Mouse (Mus musculus) c-Kit-positive CD71-positive TER-119-negative erythroid progenitor cells, embryonic 14.5 days (primary cell): ENCODE data around the gene Gpr19.

ENCODE experiments used
- DNase-seq: peaks from one replicate; pipeline ENCODE4 v3.0.0-alpha.2; 2013; ENCODE audit warnings: low read depth

The Gpr19 gene

DNA sequence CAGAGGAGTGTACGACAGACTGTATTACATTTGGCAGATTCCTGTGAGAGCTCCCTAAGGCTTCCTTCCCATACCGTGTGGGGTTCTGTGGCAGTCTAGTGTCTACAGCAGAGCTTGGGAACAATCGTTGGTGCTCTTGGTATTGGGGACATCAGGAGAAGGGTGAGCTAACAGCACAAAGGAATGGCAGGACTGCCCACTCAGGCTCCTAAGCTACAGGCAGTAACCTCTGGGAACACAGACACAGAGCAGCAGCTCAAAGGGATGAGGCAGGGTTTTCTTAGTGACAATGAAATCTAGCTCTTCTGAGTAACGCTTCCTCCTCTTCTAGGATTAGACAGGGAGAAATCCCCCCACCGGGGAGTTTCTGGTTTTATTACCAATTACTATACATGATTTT lies 11.4 kb downstream of the Gpr19 start:
- DNase-seq, result no peak

GRCm38 (mm10) chr6:134886475-134886874 lies 11.9 kb downstream of the Gpr19 start:
- no peak for DNase-seq

DNA sequence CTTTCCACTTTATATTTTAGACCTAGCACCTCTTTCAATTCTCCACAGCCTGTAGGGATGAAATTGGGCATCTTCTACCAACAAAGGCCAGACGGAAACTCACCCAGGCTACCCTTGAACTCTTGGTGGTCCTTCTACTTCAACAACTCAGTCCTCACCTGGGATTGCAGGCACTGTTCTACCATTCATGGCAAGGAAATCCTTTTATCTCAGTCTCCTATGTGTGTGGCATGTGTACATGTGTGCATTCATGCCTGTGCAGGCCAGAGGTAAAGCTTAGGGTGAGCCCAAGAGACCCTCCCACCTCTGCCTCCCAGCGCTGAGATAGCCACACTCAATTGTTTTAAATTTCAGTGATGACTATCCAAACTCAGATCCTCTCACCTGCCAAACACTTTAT lies 12.9 kb downstream of the Gpr19 start:
- no peak for DNase-seq

GRCm38 (mm10) chr6:134883661-134884060 lies 14.7 kb downstream of the Gpr19 start:
- DNase-seq, result no peak

DNA sequence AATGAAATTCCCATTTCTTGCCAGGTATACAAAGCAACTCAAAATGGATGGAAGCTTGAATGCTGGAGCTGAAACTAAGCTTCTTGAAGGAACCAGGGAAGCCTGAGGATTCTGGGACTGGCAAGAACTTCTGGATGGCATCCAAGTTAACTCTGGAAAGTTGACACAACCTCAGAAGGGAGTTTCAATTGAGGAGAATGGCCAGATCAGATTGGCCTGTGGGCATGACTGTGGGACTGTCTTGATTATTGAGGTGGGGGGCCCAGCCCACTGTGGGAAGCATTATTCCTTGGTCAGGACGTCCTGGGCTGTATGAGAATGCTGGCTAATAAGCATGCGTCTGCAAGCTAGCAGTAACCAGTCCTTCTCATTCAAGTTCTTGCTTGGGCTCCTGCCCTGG lies 18.3 kb downstream of the Gpr19 start:
- no peak for DNase-seq

GRCm38 (mm10) chr6:134879556-134879955 lies 18.8 kb downstream of the Gpr19 start:
- DNase-seq, result no peak

DNA sequence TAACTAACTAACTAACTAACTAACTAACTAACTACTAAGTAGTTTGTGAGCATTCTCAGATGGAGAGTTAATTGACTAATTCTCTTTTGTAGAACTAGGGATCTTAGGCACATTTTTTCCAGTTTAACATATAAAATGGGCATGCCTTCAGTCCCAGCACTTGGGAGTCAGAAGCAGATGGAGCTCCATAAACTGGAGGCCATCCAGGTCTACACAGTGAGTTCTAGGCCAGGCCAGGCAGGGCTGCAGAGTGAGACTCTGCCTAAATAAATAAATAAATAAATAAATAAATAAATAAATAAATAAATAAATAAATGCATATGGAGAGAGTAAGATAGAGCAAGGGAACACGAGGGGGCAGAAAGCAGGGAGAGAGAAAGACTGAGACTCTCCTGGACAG lies 20.5 kb downstream of the Gpr19 start:
- DNase-seq, result no peak

- DNase-seq, result no peak
Observed at GRCm38 (mm10) chr6:134877276-134877675, 21.1 kb downstream of the Gpr19 start.

GRCm38 (mm10) chr6:134876795-134877194 lies 21.6 kb downstream of the Gpr19 start:
- DNase-seq, result no peak

- no peak for DNase-seq
Observed at GRCm38 (mm10) chr6:134873018-134873417, 25.4 kb downstream of the Gpr19 start.

DNA sequence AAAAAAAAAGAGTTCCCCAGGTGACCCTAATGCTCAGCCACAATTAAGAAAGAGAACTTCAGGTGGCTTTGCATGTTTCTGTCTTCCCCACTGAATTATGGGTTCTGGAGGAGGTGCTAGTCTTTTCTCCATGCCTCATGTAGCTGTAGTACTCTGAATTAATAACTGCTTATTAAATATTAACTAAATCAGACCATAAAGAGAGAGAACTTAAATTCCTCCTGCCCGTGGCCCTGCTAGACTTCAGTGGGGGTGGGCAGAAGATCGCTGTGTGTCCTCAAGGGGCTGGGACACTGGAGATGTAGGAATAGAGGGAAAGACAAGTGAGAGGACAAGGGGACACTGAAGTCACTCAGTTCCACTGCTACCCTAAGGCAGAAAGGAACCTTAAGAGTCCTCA lies 26.1 kb downstream of the Gpr19 start:
- DNase-seq, result no peak

- no peak for DNase-seq
Observed at GRCm38 (mm10) chr6:134870887-134871286, 27.5 kb downstream of the Gpr19 start.

- no peak for DNase-seq
Observed at GRCm38 (mm10) chr6:134870209-134870742, 28.1 kb downstream of the Gpr19 start.

DNA sequence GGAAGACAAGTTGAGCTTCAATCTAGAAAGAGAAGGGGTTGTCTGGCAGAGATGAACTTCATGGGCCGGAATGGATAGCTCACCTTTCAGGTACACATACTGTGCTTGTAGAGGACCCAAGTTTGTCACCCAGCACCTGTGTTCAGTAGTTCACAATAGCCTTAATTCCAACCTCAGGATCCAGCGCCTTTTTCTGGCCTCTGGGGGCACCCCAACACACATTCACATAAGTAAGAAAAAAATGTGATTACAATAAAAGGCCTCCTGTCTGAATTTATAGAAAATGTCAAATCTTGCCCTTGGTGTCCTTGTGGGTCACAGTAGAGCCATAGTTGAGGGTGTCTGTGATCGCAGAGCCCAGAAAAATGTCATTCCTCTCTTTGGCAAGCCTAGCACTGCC lies 31.1 kb downstream of the Gpr19 start:
- DNase-seq, result peak; percentile 46

GRCm38 (mm10) chr6:134866113-134866512 lies 32.3 kb downstream of the Gpr19 start:
- no peak for DNase-seq

DNA sequence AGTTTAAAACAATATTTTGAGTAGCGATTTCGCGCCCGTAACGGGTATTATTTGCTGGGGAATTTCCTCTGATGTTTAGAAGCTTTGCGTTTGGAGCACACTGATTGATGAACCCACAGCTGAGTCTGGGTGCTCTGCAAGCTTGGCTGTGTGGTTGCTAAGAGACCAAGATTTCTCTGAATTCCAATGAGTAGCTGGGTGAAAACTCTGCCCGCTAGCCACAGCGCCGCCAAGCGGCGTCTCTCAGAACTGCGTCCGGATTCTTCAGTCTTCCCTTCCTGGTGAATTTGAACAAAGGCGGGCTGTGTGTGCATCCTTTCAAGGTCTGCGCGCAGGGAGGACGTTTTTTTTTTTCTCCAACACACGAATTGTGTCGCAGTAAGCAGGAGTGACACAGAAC lies 35.2 kb downstream of the Gpr19 start:
- DNase-seq, result peak; percentile 64

- no peak for DNase-seq
Observed at GRCm38 (mm10) chr6:134862671-134863104, 35.7 kb downstream of the Gpr19 start.

DNA sequence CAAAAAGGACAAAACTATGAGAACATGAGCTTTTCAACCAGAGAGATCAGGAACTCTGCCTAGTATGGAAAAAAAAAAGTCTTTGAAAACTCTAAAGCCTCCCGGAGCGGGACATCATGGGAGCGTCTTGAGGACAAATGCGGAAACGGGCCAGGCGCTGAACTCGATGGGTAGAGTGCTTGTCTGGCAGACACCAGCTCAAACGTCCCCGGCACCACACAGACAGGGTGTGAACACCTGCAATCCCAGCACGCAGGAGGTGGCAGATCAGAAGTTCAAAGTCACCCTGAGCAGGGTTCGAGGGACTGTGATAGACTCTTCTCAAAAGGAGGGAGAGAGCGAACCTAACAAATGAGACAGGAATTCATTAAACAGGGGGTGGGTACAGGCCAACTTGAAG lies 37.0 kb downstream of the Gpr19 start:
- DNase-seq, result no peak

- no peak for DNase-seq
Observed at GRCm38 (mm10) chr6:134860275-134860674, 38.1 kb downstream of the Gpr19 start.

DNA sequence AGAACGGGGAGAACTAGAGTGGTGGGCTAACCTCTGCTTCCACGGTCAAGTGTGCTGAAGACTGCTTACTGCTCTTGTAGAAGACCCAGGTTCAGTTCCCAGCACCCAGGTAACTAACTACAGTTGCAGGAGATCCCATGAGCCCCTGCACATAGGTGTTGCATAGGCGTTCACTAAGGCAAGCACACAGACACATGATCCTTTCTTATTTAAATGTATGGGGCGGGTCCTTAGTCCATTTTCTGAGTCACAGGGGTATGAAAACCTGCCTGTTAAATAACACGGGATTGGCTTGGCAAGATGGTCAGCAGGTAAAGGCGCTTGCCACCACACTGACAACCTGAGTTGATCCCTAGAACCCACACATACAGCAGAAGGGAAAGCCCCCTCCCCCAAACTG lies 39.4 kb downstream of the Gpr19 start:
- DNase-seq, result no peak

DNA sequence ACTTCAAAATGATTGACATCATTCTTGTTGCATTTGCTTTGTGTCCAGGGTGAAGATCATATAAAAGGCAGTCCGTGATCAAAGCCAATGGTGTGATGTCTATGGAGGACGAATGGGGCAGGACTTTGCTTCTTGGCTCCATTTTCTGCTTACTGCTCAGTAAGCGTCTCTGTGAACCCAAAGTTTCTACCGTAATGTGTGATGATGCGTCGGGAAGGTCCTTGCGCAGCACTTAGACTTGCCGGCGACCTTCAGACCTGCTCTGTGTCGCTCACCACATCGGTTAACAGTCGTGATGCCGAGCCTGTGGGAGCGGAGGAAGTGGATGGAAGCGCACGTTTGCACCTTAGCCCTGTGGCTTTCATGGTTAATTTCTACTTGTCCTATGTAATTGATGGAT lies 42.5 kb downstream of the Gpr19 start:
- DNase-seq, result no peak

DNA sequence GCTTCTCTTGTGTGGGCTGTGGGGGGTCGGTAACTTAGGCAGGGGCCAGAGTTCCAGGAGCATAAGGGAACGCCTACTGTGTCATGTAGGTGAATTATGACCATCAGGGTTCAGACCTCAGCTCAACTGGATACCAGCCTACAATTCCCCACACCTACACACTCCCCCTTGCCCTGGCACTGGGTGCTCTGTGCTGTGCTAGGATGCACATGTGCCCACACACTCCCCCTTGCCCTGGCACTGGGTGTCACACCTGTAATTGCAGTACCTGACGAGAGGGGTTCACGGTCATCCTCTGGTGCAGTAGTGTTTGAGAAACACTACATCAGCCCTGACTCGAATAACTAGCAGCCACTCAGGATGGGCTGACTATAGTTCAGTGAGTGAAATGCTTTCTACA lies 43.6 kb downstream of the Gpr19 start:
- no peak for DNase-seq

DNA sequence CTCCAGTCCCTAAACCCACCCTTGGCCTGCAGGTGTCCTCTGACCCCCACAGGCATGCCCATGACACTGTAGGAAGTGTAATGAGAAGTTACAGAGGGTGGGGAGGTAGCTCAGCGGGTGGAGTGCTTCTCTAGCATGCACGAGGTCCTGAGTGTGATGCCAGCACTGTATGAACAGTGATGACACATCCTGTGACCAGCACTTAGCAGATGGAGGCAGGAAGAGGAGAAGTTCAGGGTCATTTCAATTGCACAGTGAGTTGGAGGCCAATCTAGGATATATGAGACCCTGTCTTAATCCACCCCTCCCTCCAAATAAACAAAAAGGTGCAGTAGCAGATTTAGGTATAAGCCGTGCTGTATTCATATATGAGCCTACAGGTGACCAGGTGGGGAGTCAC lies 48.4 kb downstream of the Gpr19 start:
- DNase-seq, result no peak

DNA sequence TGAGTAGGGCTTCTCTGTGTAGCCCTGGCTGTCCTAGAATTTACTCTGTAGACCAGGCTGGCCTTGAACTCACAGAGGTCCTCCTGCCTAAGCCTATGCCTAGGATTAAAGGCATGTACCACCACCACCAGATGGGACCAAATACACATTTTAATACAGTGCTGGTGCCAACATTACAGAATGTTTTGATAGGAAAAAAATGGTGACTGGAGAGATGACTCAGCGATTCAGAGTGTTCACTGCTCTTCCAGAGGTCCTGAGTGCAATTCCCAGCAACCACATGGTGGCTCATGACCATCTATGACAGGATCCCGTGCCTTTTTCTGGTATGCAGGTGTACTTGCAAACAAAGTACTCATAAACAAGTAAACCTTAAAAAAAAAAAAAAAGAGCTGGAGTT lies 48.9 kb downstream of the Gpr19 start:
- DNase-seq, result no peak
